Mouse (Mus musculus): ENCODE measurements around the gene Adm2. TPM values are rescaled to one million over a fixed set of nuclear protein-coding genes. Genes with fewer than 3 reads are reported as not detected.

Adm2 gene
- polyA plus RNA-seq, 2 experiments, result 0.52 to 0.74 TPM

DNA sequence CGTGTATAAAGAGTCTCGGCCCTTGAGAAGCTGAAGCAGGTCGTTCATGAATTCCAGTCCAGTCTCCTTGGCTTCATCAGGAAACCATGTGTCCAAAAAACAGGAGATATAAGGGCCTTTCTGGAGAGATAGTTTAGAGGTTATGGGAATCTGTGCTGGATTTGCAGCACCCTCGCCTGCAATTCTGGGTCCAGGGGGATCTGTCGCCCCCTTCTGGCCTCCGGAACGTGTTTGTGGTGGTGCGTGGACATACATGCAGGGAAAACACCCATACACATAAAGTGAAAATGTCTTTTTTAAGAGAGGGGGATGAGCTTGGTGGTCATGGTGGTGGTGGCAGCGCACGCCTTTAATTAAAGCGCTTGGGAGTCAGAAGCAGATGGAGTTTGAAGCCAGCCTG lies 6.4 kb upstream of the Adm2 start:
- no peak for DNase-seq (ENCODE audit: low spot score)

DNA sequence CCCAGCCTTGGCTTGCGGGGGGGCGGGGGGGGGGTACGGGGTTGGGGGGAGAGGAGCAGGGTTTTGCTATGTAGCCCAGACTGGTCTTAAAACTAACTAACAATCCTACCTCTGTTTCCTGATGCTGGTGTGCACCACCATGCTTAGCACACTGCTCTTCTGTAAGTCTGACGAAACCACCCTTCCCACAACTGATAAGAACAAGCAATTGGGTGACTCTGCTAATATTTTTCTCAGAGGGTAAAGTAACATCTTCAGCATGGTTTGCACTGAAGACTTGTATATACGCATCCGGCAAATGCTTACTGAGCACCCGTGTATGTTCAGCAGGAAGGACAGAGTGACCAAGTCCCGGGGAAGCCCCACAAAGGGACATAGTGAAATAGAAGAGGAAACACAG lies 1.3 kb upstream of the Adm2 start:
- TF ChIP-seq POLR2A (IDR thresholded peaks at IDR 0.05; ENCODE audit: borderline replicate concordance, extremely low read depth, insufficient read depth, insufficient read length), result no peak
- DNase-seq (ENCODE audit: low spot score) (no peak), ATAC-seq (ENCODE audit: low FRiP score, low read depth) (no peak)
- Histone ChIP-seq H3K4me3 (replicated peaks; ENCODE audit: low read length) (no peak overlapping the region), H3K4me1 (ENCODE audit: control insufficient read depth, insufficient read depth, low read length) (peaks cover 7% of the 10 kb centered on the region; the same call in 1 of the 2 replicates), H3K27ac (replicated peaks; ENCODE audit: low read depth, low read length) (no peak overlapping the region), H3K27me3 (ENCODE audit: control insufficient read depth, insufficient read depth, low read length) (no peaks in the 10 kb centered on the region), H3K36me3 (ENCODE audit: control insufficient read depth, insufficient read depth, low read length) (no peaks in the 10 kb centered on the region), H3K9ac (ENCODE audit: low read depth, low read length, severe bottlenecking) (no peak overlapping the region), H3K4me2 (replicated peaks; ENCODE audit: low read depth, low read length, severe bottlenecking) (no peak overlapping the region), H3K9me3 (ENCODE audit: control insufficient read depth, low read length) (no peaks in the 10 kb centered on the region)
- WGBS, result 86% methylated on average over 8 of the region's 8 CpGs

More for the DNA sequence above, 6.4 kb upstream of the Adm2 start:
- Histone ChIP-seq H3K27ac (replicated peaks; ENCODE audit: low read depth, low read length) (no peak overlapping the region), H3K4me2 (replicated peaks; ENCODE audit: low read depth, low read length, severe bottlenecking) (no peak overlapping the region), H3K4me1 (ENCODE audit: control insufficient read depth, insufficient read depth, low read length) (peaks cover 9% of the 10 kb centered on the region), H3K9me3 (ENCODE audit: control insufficient read depth, low read length) (no peaks in the 10 kb centered on the region), H3K36me3 (ENCODE audit: control insufficient read depth, insufficient read depth, low read length) (no peaks in the 10 kb centered on the region), H3K9ac (ENCODE audit: low read depth, low read length, severe bottlenecking) (no peak overlapping the region), H3K27me3 (ENCODE audit: control insufficient read depth, insufficient read depth, low read length) (no peaks in the 10 kb centered on the region), H3K4me3 (replicated peaks; ENCODE audit: low read length) (no peak overlapping the region)
- 68% methylated on average over 11 of the region's 11 CpGs for WGBS
- ATAC-seq (ENCODE audit: low FRiP score, low read depth), result no peak
- no peak for TF ChIP-seq POLR2A (IDR thresholded peaks at IDR 0.05; ENCODE audit: borderline replicate concordance, extremely low read depth, insufficient read depth, insufficient read length)

DNA sequence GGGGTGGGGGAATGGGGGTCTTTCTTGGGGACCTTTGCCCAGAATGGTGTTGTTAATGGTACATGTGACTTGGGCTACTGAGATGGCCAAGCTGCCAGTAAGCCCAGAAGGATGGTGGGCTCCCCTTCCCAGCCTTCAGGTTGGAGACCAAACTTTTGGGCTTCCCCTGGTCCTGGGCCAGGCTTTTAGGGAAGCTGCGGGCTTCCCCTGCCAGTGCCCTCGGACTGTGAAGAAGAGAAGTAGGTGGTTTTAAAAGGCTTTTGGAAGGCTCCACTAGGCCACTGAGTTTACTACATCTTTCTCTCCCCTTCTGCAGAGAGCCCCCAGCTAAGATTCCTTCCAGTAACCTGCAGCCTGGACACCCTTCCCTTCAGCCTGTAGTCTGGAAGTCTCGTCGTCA lies 1.1 kb downstream of the Adm2 start:
- Histone ChIP-seq H3K9ac (ENCODE audit: low read depth, low read length, severe bottlenecking) (no peak overlapping the region), H3K4me3 (replicated peaks; ENCODE audit: low read length) (no peak overlapping the region), H3K4me2 (replicated peaks; ENCODE audit: low read depth, low read length, severe bottlenecking) (no peak overlapping the region), H3K27ac (replicated peaks; ENCODE audit: low read depth, low read length) (no peak overlapping the region), H3K4me1 (ENCODE audit: control insufficient read depth, insufficient read depth, low read length) (peaks cover 7% of the 10 kb centered on the region; the same call in 1 of the 2 replicates), H3K36me3 (ENCODE audit: control insufficient read depth, insufficient read depth, low read length) (no peaks in the 10 kb centered on the region), H3K27me3 (ENCODE audit: control insufficient read depth, insufficient read depth, low read length) (no peaks in the 10 kb centered on the region), H3K9me3 (ENCODE audit: control insufficient read depth, low read length) (no peaks in the 10 kb centered on the region)
- ATAC-seq (ENCODE audit: low FRiP score, low read depth) (no peak), DNase-seq (ENCODE audit: low spot score) (no peak)
- 86% methylated on average over 4 of the region's 4 CpGs for WGBS
- TF ChIP-seq POLR2A (IDR thresholded peaks at IDR 0.05; ENCODE audit: borderline replicate concordance, extremely low read depth, insufficient read depth, insufficient read length), result no peak

DNA sequence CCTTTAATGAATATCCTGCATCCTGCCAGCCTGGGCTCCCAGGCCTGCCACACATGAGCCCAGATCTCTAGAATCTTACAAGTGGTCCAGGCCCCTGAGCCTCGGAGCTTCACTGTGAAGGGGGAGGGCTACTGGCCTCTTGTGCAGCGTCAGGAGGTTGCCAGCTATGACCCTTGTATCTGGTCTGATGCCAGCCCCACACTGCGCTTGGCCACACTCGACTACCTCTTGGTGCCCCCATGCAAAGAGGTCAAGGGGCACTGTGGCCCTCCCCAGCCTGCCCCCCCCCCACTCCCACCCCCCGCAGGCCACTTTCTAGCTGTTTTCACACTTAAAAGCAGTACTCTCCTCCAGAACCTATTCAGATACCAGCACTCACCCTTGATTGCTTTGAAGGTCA lies 3.9 kb downstream of the Adm2 start:
- WGBS, result 50% methylated on average over 5 of the region's 5 CpGs
- peaks cover 7% of the 10 kb centered on the region; the same call in 1 of the 2 replicates for H3K4me1 ChIP-seq (ENCODE audit: control insufficient read depth, insufficient read depth, low read length)
- no peak for TF ChIP-seq POLR2A (IDR thresholded peaks at IDR 0.05; ENCODE audit: borderline replicate concordance, extremely low read depth, insufficient read depth, insufficient read length)
- H3K36me3 ChIP-seq (ENCODE audit: control insufficient read depth, insufficient read depth, low read length), result no peaks in the 10 kb centered on the region
- H3K4me2 ChIP-seq (replicated peaks; ENCODE audit: low read depth, low read length, severe bottlenecking), result no peak overlapping the region
- H3K27ac ChIP-seq (replicated peaks; ENCODE audit: low read depth, low read length), result no peak overlapping the region
- no peak overlapping the region for H3K9ac ChIP-seq (ENCODE audit: low read depth, low read length, severe bottlenecking)
- DNase-seq (ENCODE audit: low spot score), result no peak
- no peak for ATAC-seq (ENCODE audit: low FRiP score, low read depth)
- no peak overlapping the region for H3K4me3 ChIP-seq (replicated peaks; ENCODE audit: low read length)
- no peaks in the 10 kb centered on the region for H3K9me3 ChIP-seq (ENCODE audit: control insufficient read depth, low read length)
- no peaks in the 10 kb centered on the region for H3K27me3 ChIP-seq (ENCODE audit: control insufficient read depth, insufficient read depth, low read length)

DNA sequence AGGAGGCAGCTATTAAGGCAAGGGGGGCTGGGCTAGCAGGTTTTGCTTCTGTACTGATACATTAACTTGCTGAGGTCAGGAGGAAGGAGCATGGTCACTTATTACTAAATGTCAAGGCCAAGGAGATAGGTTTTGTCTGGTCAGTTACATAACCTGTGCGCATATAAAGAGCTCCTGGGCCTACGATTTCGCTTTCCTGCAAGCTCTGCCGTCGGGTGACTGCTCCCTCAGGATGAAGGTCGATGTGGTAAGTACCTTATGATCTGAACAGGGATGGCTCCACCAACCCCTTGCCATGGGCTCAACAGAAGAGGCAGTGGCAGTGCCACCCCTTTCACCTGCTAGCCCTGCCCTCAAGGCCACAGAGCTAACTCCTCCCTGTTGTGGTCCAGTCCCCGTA lies 11.8 kb downstream of the Adm2 start, which contains the start of gene Miox:
TSS of gene Miox (plus strand) at position 128 of the 400 bp plus-strand sequence.
- no peak within 1 kb of the TSS for H3K9ac ChIP-seq (ENCODE audit: low read depth, low read length, severe bottlenecking)
- no peak within 1 kb of the TSS for H3K4me3 ChIP-seq (replicated peaks; ENCODE audit: low read length)
- WGBS, result 89% methylated on average over 7 of the region's 7 CpGs
- H3K4me1 ChIP-seq (ENCODE audit: control insufficient read depth, insufficient read depth, low read length), result no peaks in the 10 kb centered on the region
- no peak for TF ChIP-seq POLR2A (IDR thresholded peaks at IDR 0.05; ENCODE audit: borderline replicate concordance, extremely low read depth, insufficient read depth, insufficient read length)
- ATAC-seq (ENCODE audit: low FRiP score, low read depth), result no peak
- no peak within 1 kb of the TSS for H3K27ac ChIP-seq (replicated peaks; ENCODE audit: low read depth, low read length)
- no peak for DNase-seq (ENCODE audit: low spot score)
- H3K27me3 ChIP-seq (ENCODE audit: control insufficient read depth, insufficient read depth, low read length), result no peaks in the 10 kb centered on the region
- H3K4me2 ChIP-seq (replicated peaks; ENCODE audit: low read depth, low read length, severe bottlenecking), result no peak within 1 kb of the TSS
- H3K9me3 ChIP-seq (ENCODE audit: control insufficient read depth, low read length), result no peaks in the 10 kb centered on the region
- H3K36me3 ChIP-seq (ENCODE audit: control insufficient read depth, insufficient read depth, low read length), result no peaks in the 10 kb centered on the region
